Mouse (Mus musculus) testis, adult 2 months (tissue): Measurements from ENCODE around the gene Zpr1.

ENCODE experiments used
- CTCF ChIP-seq: fragments of 200-500 bp; IDR thresholded peaks from 2 replicates; pipeline ENCODE4 v1.5.1; 2012; ENCODE audit warnings: low read depth, mild to moderate bottlenecking, inconsistent platforms, low read length, moderate library complexity; ENCODE audit not compliant: control insufficient read depth, insufficient read depth, insufficient replicate concordance
- POLR2A ChIP-seq: fragments of 200-500 bp; IDR thresholded peaks from 2 replicates; pipeline ENCODE4 v1.6.1; 2012; ENCODE audit warnings: low read depth, mild to moderate bottlenecking, inconsistent platforms, low read length, moderate library complexity; ENCODE audit not compliant: control insufficient read depth

GRCm38 (mm10) chr9:46256658-46257385 lies 16.0 kb upstream of the Zpr1 start:
- TF ChIP-seq POLR2A (no peak), CTCF (no peak)
